Mouse (Mus musculus) adrenal gland, postnatal 10 days (tissue): Measurements from ENCODE around the gene Spryd3. TPM values are rescaled to one million over a fixed set of nuclear protein-coding genes. Genes with fewer than 3 reads are reported as not detected.

Experiments
- DNase-seq: peaks from one replicate; pipeline ENCODE4 v3.0.0; 2021; ENCODE audit warnings: mixed read lengths
- total RNA-seq, 2 experiments: library from RNA; stranded (reverse); gene quantifications; 2 replicates each; pipeline ENCODE4 v1.2.3; 2021

The Spryd3 gene
- total RNA-seq, 2 experiments from 2014 or later = 27.4 to 31.5 TPM

DNA sequence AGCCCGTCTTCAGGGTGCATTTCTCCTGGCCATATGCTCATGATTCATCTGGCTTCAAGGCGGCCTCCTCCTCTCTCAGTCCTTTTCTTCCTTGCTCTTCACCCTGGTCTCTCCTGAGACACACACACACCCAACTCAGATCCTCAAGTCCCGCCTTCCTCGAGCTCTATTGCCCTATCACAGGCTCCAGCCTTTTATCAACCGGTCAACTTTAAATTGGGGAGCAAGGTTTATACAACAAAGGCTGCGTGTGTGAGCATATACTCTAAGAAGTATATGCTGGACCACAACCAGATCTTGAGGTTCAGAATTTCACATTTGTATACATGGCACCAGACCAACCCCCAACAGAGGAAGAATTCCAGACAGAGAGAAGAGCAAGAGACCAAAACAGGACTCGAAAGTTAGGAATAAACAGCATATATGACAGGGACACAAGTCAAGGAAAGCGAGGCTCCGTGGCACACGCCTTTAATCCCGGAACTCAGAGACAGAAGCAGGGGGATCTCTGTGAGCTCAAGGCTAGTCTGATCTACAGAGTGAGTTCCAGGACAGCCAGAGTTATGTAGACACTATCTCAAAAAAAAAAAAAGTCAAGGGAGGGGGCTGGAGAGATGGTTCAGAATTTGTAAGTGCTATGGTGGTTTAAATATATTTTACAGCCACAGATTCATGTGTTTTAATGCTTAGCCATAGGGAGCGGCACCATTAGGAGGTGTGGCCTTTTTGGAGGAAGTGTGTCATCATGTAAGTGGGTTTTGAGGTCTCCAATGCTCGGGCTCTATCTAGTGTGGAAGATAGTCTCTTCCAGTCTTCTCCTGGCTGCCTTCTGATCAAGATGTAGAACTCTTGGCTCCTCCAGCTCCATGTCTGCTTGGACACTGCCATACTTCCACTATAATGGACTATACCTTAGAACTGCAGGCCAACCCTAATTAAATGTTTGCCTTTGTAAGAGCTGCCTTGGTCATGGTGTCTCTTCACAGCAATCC is 65.3 kb downstream of the Spryd3 start:
- no peak for DNase-seq

Other genes with a start within 250 kb of the Spryd3 start
- gene Krt76, start 243.3 kb downstream of the Spryd3 start, total RNA-seq = not detected
- gene Krt4, start 211.5 kb downstream of the Spryd3 start, total RNA-seq = under 1 TPM in 1 of 2 experiments, not detected in 1; 0.18 TPM
- 1 to 10 TPM; 3.8 to 5.3 TPM for gene Krt79, start 195.9 kb downstream of the Spryd3 start, total RNA-seq
- under 1 TPM in 1 of 2 experiments, not detected in 1; 0.09 TPM for gene Krt78, start 181.9 kb downstream of the Spryd3 start, total RNA-seq
- 10 to 100 TPM; 12.1 to 24.2 TPM for gene Krt8, start 131.8 kb downstream of the Spryd3 start, total RNA-seq
- 10 to 100 TPM; 15.9 to 28.3 TPM for gene Krt18, start 108.1 kb downstream of the Spryd3 start, total RNA-seq
- gene Eif4b, start 62.5 kb downstream of the Spryd3 start, total RNA-seq = 100 to 1,000 TPM; 248 to 266 TPM
- gene Tns2, start 35.8 kb downstream of the Spryd3 start, total RNA-seq = 10 to 100 TPM; 64.5 to 84.6 TPM
- gene Igfbp6, start 8.1 kb upstream of the Spryd3 start, total RNA-seq = 10 to 100 TPM; 40.3 to 48.1 TPM
- 1 to 10 TPM; 4.9 to 8.1 TPM for gene Soat2, start 14.3 kb upstream of the Spryd3 start, total RNA-seq
- gene Zfp740, start 67.0 kb upstream of the Spryd3 start, total RNA-seq = 10 to 100 TPM; 66.7 to 84.9 TPM
- 100 to 1,000 TPM; 155 to 156 TPM for gene Csad, start 68.5 kb upstream of the Spryd3 start, total RNA-seq
- gene Itgb7, start 95.7 kb upstream of the Spryd3 start, total RNA-seq = 1 to 10 TPM; 6.4 to 7.1 TPM
- 10 to 100 TPM; 22.7 to 30.3 TPM for gene Rarg, start 121.3 kb upstream of the Spryd3 start, total RNA-seq
- not detected for gene Gm9918, start 134.3 kb upstream of the Spryd3 start, total RNA-seq
- gene Mfsd5, start 143.2 kb upstream of the Spryd3 start, total RNA-seq = 10 to 100 TPM; 29.0 to 29.4 TPM
- 10 to 100 TPM in 1 of 2 experiments, 1 to 10 TPM in 1; 8.8 to 11.9 TPM for gene Espl1, start 160.0 kb upstream of the Spryd3 start, total RNA-seq
- 100 to 1,000 TPM; 342 to 354 TPM for gene Pfdn5, start 189.9 kb upstream of the Spryd3 start, total RNA-seq
- gene Myg1, start 195.5 kb upstream of the Spryd3 start, total RNA-seq = 10 to 100 TPM; 50.0 to 62.5 TPM
- 10 to 100 TPM; 21.4 to 24.7 TPM for gene Aaas, start 214.5 kb upstream of the Spryd3 start, total RNA-seq
- 1 to 10 TPM in 1 of 2 experiments, under 1 TPM in 1; 0.15 to 2.3 TPM for gene Sp7, start 230.9 kb upstream of the Spryd3 start, total RNA-seq